Mouse (Mus musculus): Measurements from ENCODE around the gene Vmn2r93.

DNA sequence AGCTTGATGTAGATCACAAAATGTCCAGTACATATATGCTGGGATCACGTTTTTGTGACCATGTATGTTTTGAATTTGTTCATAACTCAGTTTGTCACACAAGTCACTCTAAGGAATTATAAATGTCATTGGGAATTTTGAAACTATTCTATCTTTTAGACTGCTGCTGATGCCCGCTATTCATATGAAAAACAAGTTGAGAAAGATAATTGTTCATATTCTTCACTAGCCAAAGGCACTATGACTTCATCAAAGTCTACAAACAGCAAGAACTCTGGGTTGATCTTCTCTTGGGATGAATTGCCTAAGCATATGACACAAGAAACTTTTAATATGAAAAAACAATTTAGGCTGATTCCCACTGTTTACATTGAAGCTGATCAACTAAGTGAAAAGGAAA is 20.2 kb upstream of the Vmn2r93 start, which contains the start of gene Vmn2r94:
- no peak for TF ChIP-seq EP300 (IDR thresholded peaks at IDR 0.05)
- TF ChIP-seq CTCF (IDR thresholded peaks at IDR 0.05), result no peak
